Comparison of ENCODE assay signal across 9 mouse cellular contexts in genomic region chr9:65583045-65583444, GRCm38 (mm10). TPM values are rescaled to one million over a fixed set of nuclear protein-coding genes. Genes with fewer than 3 reads are reported as not detected.
DNase-seq lines count a peak whose midpoint lies in the region; ATAC-seq and TF ChIP-seq lines count a peak whose summit lies in the region.
"Had no signal": no experiment of that assay in that cellular context is flagged by ENCODE, and none has a peak within 500 bp of the region (broad histone marks: within the 10 kb centered on the region; RNA-seq: fewer than 3 reads in every experiment).

No protein-coding gene starts in this region.

- ATAC-seq in forebrain, embryonic 14.5 days, result no peak
- no peak for ATAC-seq in midbrain, embryonic 15.5 days (replicated peaks)

- H3K4me3 ChIP-seq in liver, adult 2 months (ENCODE audit: insufficient read depth, low read depth, low read length), result no peak overlapping the region
- no peak overlapping the region for H3K4me3 ChIP-seq in forebrain, embryonic 14.5 days (ENCODE audit: low read depth, low read length)
- H3K4me3 ChIP-seq in midbrain, embryonic 15.5 days, result no peak overlapping the region
- H3K4me3 ChIP-seq: stomach, embryonic 15.5 days had no signal

- H3K36me3 ChIP-seq in liver, adult 2 months (ENCODE audit: control insufficient read depth, insufficient read depth, low read length), result no peaks in the 10 kb centered on the region
- H3K36me3 ChIP-seq in forebrain, embryonic 14.5 days (ENCODE audit: control insufficient read depth, insufficient read depth, low read length), result no peaks in the 10 kb centered on the region
- H3K36me3 ChIP-seq in midbrain, embryonic 15.5 days (replicated peaks), result no peaks in the 10 kb centered on the region
- H3K36me3 ChIP-seq: stomach, embryonic 15.5 days had no signal

- TF ChIP-seq CTCF in liver, adult 2 months (IDR thresholded peaks at IDR 0.05; ENCODE audit: low read depth, low read length), result no peak

- 25% methylated on average over 8 of the region's 8 CpGs for whole genome bisulfite sequencing in liver, adult 2 months
- 31% methylated on average over 8 of the region's 8 CpGs for WGBS in forebrain, embryonic 14.5 days
- WGBS in midbrain, embryonic 15.5 days, result 26% methylated on average over 8 of the region's 8 CpGs

- no peaks in the 10 kb centered on the region for H3K9me3 ChIP-seq in forebrain, embryonic 14.5 days (replicated peaks; ENCODE audit: control insufficient read depth, low read length)
- H3K9me3 ChIP-seq in midbrain, embryonic 15.5 days, result no peaks in the 10 kb centered on the region
- H3K9me3 ChIP-seq: stomach, embryonic 15.5 days had no signal

- TF ChIP-seq POLR2A in liver, adult 2 months (IDR thresholded peaks at IDR 0.05; ENCODE audit: extremely low read depth, insufficient read depth, low read length), result no peak

- H3K4me1 ChIP-seq in liver, adult 2 months (ENCODE audit: control insufficient read depth, insufficient read depth, low read length), result peaks cover 14% of the 10 kb centered on the region
- peaks cover 13% of the 10 kb centered on the region for H3K4me1 ChIP-seq in forebrain, embryonic 14.5 days (ENCODE audit: control insufficient read depth, insufficient read depth, low read length)
- H3K4me1 ChIP-seq in midbrain, embryonic 15.5 days, result peaks cover 25% of the 10 kb centered on the region

- no peak overlapping the region for H3K4me2 ChIP-seq in forebrain, embryonic 14.5 days (ENCODE audit: low read length)
- no peak overlapping the region for H3K4me2 ChIP-seq in midbrain, embryonic 15.5 days
- H3K4me2 ChIP-seq: stomach, embryonic 15.5 days had no signal

- DNase-seq in embryo, embryonic 10 days (ENCODE audit: low spot score), result peak; percentile 56
- DNase-seq in embryo, embryonic 9.5 days (ENCODE audit: extremely low spot score), result no peak
- DNase-seq in embryo, embryonic 10.5 days (ENCODE audit: low spot score), result peak; percentile 47
- peak; percentile 53 for DNase-seq in liver, adult 2 months (ENCODE audit: extremely low read depth, low read depth, low spot score)
- peak; percentile 64 to 77 for DNase-seq in spleen, postnatal 4 days (ENCODE audit: low spot score in 2 of 2)
- no peak for DNase-seq in adrenal gland, postnatal 10 days
- DNase-seq in forebrain, embryonic 14.5 days (ENCODE audit: low spot score), result no peak

- H3K79me2 ChIP-seq in liver, adult 2 months (ENCODE audit: control insufficient read depth, insufficient read depth, low read length), result no peaks in the 10 kb centered on the region

- peaks cover 6% of the 10 kb centered on the region for H3K27me3 ChIP-seq in liver, adult 2 months (ENCODE audit: control insufficient read depth, insufficient read depth, low read length)
- no peaks in the 10 kb centered on the region for H3K27me3 ChIP-seq in forebrain, embryonic 14.5 days (replicated peaks; ENCODE audit: control insufficient read depth, insufficient read depth, low read length)
- 0 out of 2 replicates have a peak, but pooled peaks cover 4% of the 10 kb centered on the region for H3K27me3 ChIP-seq in midbrain, embryonic 15.5 days (replicated peaks)
- H3K27me3 ChIP-seq: stomach, embryonic 15.5 days had no signal

- no peak overlapping the region for H3K9ac ChIP-seq in liver, adult 2 months (ENCODE audit: low read depth, low read length)
- H3K9ac ChIP-seq in forebrain, embryonic 14.5 days (ENCODE audit: low read length), result no peak overlapping the region
- H3K9ac ChIP-seq in midbrain, embryonic 15.5 days, result no peak overlapping the region
- H3K9ac ChIP-seq: stomach, embryonic 15.5 days had no signal

- H3K27ac ChIP-seq in liver, adult 2 months (replicated peaks; ENCODE audit: insufficient read depth, low read depth, low read length), result no peak overlapping the region
- H3K27ac ChIP-seq in forebrain, embryonic 14.5 days (ENCODE audit: low read depth, low read length), result no peak overlapping the region; the same call in 1 of the 2 replicates
- no peak overlapping the region for H3K27ac ChIP-seq in midbrain, embryonic 15.5 days
- H3K27ac ChIP-seq: stomach, embryonic 15.5 days had no signal

RNA-seq across cellular contexts. Expression of gene Plekho2, which starts 3.2 kb away (rescaled TPM):
- 1.4 and 2.2 TPM in 2 replicates for total RNA-seq in liver, adult 2 months (2014; rRNA removed)
- 2.9 and 5.4 TPM in 2 replicates for polyA plus RNA-seq in liver, adult 2 months (2012; rRNA removed)
- total RNA-seq in adrenal gland, postnatal 10 days (2021), result 10 to 100 TPM; 32.5 to 37.8 TPM
- polyA plus RNA-seq in forebrain, embryonic 14.5 days (2014; fragmentation: Nextera tagmentation; extraction: Ambion mirVana), result 3.6 and 3.9 TPM in 2 replicates
- polyA plus RNA-seq in midbrain, embryonic 15.5 days (2015; fragmentation: Nextera tagmentation; extraction: Ambion mirVana), result 4.5 and 5.0 TPM in 2 replicates

RNA-seq across cellular contexts. Expression of gene Pif1, which starts 3.9 kb away (rescaled TPM):
- 0.20 TPM in 1 of 2 replicates, not detected in the other for total RNA-seq in liver, adult 2 months (2014; rRNA removed)
- polyA plus RNA-seq in liver, adult 2 months (2012; rRNA removed), result 0.04 TPM in 1 of 2 replicates, not detected in the other
- 1 to 10 TPM; 2.0 to 3.3 TPM for total RNA-seq in adrenal gland, postnatal 10 days (2021)
- polyA plus RNA-seq in forebrain, embryonic 14.5 days (2014; fragmentation: Nextera tagmentation; extraction: Ambion mirVana), result 5.8 and 6.3 TPM in 2 replicates
- 2.3 and 2.7 TPM in 2 replicates for polyA plus RNA-seq in midbrain, embryonic 15.5 days (2015; fragmentation: Nextera tagmentation; extraction: Ambion mirVana)

RNA-seq across cellular contexts. Expression of gene Rbpms2, which starts 46.4 kb away (rescaled TPM):
- 9.8 and 13.2 TPM in 2 replicates for total RNA-seq in liver, adult 2 months (2014; rRNA removed)
- 110 and 121 TPM in 2 replicates for polyA plus RNA-seq in liver, adult 2 months (2012; rRNA removed)
- 10 to 100 TPM; 49.7 to 61.5 TPM for total RNA-seq in adrenal gland, postnatal 10 days (2021)
- 3.8 TPM in 2 replicates for polyA plus RNA-seq in forebrain, embryonic 14.5 days (2014; fragmentation: Nextera tagmentation; extraction: Ambion mirVana)
- polyA plus RNA-seq in midbrain, embryonic 15.5 days (2015; fragmentation: Nextera tagmentation; extraction: Ambion mirVana), result 3.6 and 3.8 TPM in 2 replicates

Comparison
In these comparisons a context has a peak if more than half of its experiments do, and no peak if none do; other contexts are left out.
1. DNase-seq: peak in embryo, embryonic 10 days (single experiment), embryo, embryonic 10.5 days (single experiment), liver, adult 2 months (single experiment) and spleen, postnatal 4 days (2 of 2); none in embryo, embryonic 9.5 days (single experiment), adrenal gland, postnatal 10 days (single experiment) and forebrain, embryonic 14.5 days (single experiment).
2. RNA of gene Rbpms2, which starts 46.4 kb away (polyA plus RNA-seq): 110 to 121 TPM in liver, adult 2 months; 3.8 TPM in forebrain, embryonic 14.5 days and 3.6 to 3.8 TPM in midbrain, embryonic 15.5 days; every median in the first group is over 10 times any median in the second.